Mouse (Mus musculus) mouse trophoblast stem cell (cell line): ENCODE measurements at regions not wholly inside any gene's neighbourhood (a gene's known extent, or its start where the extent isn't known, plus 50 kb on each side); places are given as distances from the start of the nearest gene placed in this dataset.

Source experiments
- in situ Hi-C, 2 experiments: fragments of 300-500 bp; cut with MseI, MboI; formaldehyde crosslinking; loops; 2 replicates in 1 of 2; 3 replicates in 1 of 2; pipeline ENCODE4 v1.15.1; 2025

DNA sequence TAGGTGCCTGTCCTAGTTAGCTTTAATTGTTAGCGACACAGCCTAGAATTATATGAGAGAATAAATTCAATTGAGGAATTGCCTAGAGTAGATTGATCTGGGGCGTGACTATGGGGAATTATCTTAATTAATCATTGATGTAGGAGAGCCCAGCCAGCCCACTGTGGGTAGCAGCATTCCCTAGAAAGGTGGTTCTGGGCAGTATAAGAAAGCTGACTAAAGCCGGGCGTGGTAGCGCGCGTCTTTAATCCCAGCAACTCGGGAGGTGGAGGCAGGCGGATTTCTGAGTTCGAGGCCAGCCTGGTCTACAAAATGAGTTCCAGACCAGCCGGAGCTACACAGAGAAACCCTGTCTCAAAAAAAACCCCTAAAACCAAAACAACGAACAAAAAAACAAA is 156.8 kb upstream of the Zfp618 start:
- in situ Hi-C loops, result no loop called here

DNA sequence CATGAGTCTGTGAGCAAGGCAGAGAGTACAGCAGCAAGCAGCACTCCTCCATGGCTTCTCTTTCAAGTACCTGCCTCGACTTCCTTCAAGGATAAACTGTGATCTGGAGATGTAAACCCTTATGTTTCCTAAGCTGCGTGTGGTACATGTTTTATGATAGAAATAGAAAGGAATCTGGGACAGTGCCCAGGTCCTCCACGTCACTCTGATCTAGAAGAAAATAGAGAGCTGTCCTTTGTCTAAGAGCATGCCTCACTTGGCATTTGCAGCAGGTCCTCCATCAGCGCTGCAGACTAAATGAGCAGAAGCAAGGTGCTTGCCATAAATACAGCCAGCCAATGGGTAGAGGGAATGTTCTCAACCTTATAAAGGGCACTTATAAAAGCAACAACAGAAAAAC is 156.3 kb upstream of the Zfp618 start:
- in situ Hi-C loops, result no loop called here

DNA sequence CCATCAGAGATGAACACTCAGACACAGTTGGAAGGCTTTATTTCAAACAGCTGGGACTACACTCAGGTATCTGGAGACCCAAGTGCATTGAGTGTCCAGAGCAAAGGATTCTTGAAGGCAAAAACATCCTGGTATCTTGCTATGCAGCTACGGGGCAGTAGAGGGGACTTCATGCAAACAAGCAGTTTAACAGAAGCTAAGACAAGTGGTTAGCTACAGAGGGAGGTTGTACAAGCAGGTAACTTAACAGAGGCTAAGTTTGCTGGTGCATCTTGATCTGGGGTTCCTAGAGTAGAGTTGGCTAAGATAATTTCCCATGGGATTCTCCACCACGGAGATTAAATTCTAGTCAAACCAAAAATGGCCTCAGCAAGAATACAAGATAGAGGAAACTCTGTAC is 145.5 kb upstream of the Zfp618 start:
- in situ Hi-C loops, result no loop called here

DNA sequence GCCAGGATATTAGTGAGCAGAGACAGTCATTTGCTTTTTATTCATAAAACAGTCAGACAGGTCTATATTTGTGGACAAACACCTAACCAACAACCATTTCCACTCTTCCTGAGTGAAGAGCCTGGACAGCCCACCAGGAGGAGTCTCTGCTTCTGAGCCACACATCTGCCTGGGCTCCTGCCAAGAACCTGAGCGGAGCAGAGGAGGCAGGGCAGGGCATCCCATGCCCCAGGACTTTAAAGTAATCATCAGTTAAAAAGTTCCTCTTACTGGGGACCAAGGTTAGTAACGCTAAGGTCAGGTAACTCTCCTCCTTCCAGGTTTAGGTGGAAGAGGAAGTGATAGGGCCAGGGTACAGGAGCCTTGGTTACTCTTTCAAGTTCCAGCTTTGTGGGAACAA is 144.1 kb upstream of the Zfp618 start:
- in situ Hi-C loops, result no loop called here

DNA sequence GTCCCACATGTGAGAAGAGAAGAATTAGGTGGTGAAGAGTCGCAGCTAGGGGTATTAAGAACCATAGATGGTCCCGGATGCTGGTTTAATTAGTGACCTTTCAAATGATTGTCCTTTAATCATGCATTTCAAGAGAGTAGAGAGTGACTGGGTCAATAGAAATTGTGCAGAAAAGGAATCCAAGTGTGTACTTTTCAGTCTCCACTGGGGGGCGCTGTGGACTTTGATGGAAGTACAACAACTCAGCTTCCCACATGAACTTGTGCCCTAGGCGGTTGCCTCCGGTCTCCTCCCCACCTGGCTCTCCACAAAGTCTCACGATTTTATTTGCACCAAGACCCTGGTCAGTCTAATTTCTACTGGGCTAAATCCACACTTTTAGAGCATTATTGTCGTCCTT is 142.8 kb upstream of the Zfp618 start:
- in situ Hi-C loops, result no loop called here

DNA sequence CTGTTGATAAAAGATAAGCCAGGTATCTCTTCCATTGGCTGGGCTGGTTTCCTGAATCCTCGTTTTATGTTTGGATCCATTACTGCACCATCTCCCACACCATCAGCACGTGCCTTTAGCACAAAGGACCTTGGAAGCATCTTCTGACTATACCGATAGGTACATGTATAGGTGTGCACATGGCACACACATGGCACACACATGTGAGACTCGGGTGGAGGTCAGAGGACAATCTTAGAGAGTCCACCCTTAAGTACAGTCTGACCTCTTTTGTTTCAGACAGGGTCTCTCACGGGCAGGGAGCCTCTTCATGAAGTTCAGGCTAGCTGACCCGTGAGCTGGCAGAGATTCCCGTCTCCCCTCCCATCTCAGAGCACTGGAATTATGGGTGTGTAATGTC is 142.3 kb upstream of the Zfp618 start:
- in situ Hi-C loops, result no loop called here

DNA sequence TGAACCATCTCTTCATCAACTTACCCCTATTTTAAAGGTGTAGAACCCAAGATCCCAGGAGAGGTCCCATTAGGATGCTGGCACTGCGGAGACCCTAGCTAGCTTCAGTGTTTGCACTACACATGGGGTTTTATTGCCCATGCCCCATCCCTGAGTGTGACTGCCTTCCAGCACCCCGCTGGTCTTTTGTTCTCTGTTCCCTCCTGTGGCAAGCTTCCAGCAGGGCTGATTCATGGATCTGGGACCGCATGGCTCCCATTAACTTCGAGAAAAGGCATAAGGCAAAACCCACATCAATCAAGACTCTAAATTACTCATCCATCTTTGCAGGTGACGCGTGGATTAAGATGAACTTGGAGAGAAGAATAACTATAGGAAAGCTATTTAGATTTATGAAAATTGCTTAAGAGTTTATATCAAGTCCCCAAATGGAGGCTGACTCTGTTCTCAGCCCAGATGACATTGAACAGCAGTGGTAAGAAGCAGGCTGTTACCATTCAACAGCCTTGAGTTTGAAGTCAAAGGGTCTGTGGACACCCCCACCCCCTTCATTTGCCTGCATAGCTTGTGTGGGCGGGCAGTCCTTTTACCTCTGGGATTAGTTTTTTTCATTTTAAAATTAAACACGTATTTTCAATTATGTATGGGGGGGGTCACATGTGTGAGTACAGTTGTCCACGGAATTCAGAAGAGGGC is 141.7 kb upstream of the Zfp618 start:
- in situ Hi-C loops, result no loop called here

DNA sequence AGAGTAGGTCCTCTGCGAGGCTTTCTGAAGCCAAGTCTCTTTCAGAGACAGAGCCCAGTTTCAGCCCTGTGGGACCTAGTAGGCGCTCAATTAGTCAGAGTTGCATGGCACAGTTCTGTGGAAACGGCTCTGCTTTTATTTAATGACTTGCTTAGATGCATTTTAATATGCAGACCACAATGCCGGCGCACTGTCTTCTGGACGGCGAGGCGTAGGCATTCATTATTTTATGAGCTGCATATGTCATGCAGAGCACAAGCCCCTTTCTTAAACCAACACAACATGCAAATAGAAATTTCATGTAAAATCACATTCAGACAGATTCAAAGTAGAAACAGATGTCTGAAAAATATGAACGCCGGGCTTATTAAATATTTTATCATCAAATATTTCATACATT is 140.8 kb upstream of the Zfp618 start:
- in situ Hi-C loops, result no loop called here

DNA sequence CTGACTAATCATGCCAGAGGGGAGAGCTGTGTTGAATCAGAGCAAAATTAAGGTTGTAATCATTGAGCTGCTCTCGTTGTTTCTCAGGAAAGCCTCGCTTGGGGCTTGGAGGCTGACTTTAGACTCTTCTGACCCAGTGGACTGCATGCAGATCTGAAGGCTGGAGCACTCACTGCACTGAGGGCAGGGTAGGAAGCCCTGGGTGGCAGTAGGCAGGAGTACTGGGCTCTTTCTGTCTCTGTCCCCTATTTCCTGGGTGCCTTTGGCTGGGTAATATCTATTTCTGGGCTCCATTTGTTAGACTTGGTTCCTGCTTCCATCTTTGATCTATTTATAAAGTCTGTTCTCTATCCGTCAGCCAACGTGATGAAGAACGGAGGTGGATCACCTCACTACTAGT is 140.1 kb upstream of the Zfp618 start:
- in situ Hi-C loops, result no loop called here

DNA sequence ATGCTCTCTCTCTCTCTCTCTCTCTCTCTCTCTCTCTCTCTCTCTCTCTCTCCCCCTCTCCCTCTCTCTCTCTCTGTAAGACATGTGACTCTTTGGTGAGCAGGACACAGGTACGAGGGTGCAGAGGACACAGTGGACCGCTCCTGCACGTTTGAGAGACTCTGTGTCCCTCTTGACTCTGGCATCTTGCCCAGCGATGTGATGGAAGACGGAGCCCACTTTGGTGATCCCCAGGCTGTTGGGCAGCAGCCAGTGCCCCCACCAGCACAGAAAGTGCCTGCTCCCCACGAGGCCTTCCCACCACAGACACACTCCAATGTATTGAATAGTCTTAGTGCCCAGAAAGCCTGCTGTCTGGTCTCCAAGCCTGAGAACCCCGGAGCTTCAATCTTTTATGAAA is 136.4 kb upstream of the Zfp618 start:
- in situ Hi-C loops, result no loop called here

DNA sequence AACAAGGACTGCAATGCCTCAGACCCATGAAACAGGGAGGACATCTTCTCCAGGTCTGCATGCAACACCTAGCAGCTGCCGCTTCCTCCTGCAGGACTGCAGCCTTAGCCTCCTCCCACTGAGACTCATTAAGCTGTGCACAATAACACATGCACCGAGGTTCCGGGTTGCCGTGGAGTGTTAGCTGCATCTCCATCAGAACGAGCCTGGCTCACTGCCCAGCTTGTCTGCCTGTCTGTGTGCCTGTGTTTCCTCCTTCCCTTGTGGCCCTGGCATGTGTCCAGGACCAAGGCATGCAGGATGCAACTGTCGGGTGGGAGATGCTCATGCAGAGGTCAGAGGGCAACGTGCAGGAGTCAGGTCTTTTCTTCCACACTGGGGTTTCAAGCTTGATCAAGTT is 131.4 kb upstream of the Zfp618 start:
- in situ Hi-C loops, result no loop called here

DNA sequence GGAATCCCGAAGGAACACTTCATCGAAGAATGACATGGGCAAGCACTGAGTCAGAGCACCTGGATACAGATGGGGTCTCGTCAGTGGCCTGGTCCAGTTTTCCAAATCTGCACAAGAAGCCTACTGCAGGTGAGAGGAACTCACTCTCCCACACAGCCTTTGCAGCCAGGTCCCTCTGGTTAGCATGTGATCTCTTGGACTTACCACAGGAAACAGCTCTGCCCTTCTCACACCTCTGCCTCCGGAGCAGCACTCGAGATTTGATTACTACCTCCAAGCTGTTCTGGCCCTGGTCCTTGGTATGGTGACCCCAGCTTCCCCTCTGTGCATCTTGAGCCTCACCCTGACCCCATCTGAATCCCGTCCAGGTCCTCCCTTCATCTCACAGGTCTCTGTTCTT is 128.5 kb upstream of the Zfp618 start:
- in situ Hi-C loops, result no loop called here

DNA sequence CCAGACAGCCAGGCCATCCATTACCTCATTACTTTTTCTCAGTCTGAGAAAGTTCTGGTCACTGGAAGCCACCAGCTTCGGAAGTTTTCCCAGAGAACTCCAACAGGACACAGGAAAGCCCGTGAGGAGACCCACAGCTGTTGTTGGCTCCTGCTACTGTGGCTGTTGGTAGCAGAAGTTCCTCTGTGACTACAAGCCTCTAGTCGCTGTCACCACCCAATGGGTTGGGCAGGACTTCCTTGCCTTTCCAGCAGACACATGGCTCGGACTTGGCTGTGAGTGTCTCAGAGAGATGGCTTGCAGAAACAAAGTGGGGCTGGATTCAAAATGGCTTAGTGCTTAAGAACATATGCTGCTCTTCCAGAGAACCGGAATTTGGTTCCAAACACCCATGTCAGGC is 114.8 kb upstream of the Zfp618 start:
- in situ Hi-C loops, result no loop called here

DNA sequence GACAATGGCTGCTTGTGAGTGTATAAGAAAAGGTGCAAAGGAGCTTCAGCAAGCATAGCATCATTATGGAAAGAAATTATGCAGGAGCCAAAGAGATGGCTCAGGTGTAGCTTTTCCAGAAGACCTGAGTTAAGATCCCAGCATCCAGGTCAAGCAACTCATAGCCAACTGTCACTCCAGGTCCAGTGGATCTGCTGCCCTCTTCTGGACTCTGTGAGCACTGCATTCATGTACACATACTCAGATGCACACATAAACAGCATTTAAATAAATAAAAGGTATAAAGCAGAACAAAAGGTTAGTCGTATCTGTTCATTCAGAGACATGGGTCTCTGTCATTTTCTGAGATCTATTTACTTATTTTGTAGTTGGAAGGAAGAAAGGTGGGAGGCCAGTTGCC is 112.0 kb upstream of the Zfp618 start:
- in situ Hi-C loops, result no loop called here

DNA sequence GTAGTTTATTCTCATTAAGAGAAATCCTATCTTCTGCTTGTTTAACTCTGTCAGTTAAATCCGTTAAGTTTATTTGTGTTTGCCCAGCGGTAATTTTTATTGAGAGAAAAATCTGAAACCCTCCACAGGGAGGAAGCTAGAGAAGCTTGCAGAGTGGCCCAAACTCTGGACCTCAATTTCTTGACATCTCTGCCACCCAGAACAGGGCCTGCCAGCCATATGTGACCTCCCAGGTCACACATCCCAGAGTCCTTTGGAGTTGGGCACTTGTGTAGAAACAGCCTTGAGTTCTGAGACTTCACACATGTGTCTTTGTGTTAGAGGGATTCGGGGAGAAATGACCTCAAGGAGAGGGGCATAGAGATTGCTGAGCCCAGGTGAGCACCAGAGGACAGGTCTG is 109.0 kb upstream of the Zfp618 start:
- in situ Hi-C loops, result no loop called here

DNA sequence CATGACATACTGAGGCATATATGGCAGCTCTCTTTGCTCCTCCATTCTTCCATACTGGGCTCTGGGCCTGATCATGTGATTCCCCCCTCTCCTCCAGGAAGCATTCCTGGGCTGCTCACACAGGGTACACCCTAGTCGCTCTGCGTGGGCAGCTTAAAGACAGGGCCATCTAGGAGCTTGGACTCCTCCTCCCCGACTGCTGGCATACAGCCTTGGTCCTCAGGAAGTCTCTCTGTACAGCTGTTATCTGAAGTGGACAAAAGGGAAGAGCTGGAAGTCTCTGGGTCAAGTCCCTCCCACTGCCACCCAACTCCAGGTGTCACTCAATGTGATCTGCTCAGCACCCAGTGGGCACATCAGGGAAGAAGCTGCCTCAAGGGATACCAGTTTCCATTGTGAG is 102.6 kb upstream of the Zfp618 start:
- in situ Hi-C loops, result no loop called here

DNA sequence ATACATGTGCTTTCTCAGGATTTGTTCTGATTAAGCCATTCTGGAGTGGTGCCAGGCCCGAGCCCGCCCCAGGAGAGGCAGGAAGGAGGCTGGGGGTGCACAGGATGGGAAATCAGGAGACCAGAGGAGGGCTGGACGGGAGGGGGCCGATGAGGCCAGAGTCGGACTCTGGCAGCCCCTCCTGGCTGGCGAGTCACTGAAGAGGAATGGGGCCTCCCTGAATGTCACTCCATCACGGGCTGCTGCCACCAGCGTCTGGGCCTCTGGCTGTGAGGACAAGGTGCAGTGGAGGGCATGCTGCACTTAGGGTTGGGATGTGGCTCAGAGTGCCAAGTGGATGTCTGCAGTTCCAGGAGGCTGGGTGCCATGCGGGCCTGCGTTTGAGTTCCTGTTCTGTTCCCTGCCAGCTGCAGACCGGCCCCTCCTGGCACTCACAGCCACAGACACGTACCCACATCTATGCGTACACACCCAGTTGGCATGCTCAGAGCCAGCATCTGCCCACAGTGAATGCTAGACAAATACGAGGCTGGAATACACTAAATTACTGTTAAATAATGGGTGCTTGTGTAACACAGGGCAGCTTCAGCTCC is 94.9 kb upstream of the Zfp618 start:
- in situ Hi-C loops, result no loop called here

DNA sequence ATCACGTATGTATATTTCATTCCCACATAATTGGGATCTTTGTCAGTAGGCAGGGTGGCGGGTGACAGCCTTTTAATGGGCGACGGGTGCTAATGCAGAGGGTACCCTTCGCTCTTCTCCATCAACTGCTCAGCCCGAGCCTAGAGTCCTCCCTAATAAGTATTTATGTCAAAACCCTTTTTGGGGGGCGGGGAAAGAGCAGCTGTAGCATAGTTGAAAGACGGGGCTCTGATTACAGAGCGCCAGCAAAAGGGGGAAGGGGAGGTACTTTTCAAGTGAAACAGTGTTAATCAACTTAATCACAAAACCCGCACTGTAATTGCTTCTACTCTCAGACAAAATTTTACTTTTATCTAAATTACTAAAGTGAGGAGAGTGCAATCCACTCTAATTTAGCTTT is 92.8 kb upstream of the Zfp618 start:
- in situ Hi-C loops, result no loop called here

DNA sequence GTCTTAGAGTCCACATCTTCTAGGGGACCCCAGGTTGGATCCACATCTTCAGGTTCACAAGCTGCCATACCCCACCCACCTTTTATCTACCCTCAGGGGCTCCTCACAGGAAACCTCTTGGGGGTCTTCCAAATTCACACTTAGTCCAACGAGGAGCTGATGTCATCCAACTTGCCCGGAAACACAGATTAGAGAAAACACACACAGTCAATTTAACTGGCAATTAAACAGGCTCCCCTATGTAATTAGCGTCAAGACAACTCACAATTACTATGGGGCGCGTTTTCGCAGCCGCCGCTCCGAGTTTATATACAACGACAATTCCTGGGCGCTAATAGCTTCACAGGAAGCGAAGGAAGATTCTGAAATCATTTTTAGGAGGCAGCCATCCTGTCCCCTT is 91.4 kb upstream of the Zfp618 start:
- in situ Hi-C loops, result no loop called here

DNA sequence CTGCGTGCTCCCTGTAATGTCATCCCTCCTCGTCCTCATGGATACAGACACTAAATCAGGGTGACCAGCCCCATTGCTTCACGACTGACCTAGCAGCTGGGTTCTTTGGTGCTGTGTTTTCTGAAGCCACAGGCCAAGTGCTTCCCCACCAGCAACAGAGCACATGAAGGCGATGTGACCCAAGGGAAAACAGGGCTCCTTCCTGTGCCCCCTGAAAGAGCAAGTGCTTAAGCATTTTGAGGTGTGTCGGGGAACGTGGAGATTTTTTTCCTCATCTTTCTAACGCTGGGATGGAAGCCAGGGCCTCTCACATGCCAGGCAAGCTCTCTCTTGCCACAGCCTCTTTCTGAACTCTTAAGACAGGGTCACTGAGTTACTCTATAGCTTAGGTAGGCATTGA is 87.3 kb upstream of the Zfp618 start:
- in situ Hi-C loops, result no loop called here

DNA sequence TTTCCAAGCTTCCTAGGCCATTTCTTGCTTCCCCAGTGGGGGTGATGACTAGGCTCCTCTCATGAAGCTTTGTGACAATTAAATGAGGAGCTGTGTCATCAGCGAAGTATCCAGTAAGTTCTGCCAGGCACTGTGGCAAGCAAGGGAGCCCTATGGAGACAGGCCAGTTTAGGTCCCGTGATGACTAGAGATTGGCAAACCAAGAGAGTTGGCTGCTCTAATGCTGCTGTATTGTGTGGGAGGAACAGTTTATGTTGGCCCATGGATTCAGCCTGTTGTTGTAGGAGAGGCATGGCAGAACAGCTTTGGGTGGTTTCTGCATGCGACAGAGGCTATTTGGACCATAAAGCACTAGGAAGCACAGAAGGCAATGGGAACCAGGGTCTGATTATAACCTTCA is 86.4 kb upstream of the Zfp618 start:
- in situ Hi-C loops, result no loop called here

DNA sequence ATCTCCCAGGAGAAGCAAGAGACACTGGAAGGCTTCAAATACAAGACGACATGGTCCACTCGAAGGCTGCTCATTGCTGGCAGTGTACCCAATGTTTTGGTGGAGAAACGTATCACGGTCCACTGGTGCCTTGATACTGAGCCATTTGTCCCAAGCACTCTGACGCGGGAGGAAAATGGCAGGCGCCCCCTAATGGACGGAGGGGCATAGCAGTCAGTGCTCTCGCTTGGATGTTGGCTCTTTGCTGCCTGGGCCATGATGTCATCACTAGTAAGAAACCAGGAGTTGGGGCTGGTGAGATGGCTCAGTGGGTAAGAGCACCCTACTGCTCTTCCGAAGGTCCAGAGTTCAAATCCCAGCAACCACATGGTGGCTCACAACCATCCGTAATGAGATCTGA is 83.5 kb upstream of the Zfp618 start:
- in situ Hi-C loops, result no loop called here

DNA sequence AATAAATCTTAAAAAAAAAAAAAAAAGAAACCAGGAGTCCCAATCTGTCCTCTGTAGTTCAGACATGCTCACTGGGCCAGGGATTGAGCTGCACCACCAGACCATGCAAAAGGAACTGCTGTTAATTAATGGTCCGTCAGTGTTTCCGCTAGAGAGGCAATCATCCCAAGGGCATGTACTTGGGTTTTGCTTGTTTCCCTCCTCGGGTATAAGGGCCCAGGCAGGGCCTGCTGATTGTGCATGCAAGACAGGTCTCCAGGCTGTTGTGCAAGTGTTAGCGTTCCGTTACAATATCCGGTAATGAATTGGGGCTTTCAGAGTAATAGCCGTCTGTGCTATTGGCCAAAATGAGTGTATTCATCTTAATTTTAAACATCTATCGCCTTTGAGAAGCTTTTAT is 83.1 kb upstream of the Zfp618 start:
- in situ Hi-C loops, result no loop called here

DNA sequence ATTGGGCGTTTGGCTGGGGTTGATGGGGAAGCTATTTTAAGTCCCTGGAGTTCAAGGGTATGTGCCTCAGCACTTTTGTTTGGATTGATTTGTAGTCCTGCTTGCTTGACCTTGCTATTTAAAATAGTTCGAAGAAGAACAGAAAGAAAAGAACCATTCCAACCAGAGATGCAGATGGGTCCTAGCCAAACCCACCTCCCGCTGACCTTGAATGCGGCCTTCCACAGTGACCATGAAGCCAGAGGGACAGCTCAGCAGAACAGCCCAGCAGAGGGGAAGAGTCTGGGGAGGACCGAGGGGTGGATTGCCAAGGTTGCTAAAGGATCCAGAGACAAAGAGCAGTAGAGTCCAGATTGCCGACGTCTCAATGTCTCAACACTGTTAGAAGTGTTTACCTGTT is 76.6 kb upstream of the Zfp618 start:
- in situ Hi-C loops, result no loop called here
